Mouse (Mus musculus): ENCODE results near the gene AC124502.3. TPM values are rescaled to one million over a fixed set of nuclear protein-coding genes. Genes with fewer than 3 reads are reported as not detected.
A peak's percentile ranks its signal among the peaks of the same experiment; 100 is the strongest.
"Not testable (repeated sequence)": the region's sequence is repeated elsewhere in the genome, so short reads cannot be mapped to it uniquely, and the experiment has no call there.

Gene AC124502.3
- polyA plus RNA-seq, 1 experiment: 1.1 TPM

DNA sequence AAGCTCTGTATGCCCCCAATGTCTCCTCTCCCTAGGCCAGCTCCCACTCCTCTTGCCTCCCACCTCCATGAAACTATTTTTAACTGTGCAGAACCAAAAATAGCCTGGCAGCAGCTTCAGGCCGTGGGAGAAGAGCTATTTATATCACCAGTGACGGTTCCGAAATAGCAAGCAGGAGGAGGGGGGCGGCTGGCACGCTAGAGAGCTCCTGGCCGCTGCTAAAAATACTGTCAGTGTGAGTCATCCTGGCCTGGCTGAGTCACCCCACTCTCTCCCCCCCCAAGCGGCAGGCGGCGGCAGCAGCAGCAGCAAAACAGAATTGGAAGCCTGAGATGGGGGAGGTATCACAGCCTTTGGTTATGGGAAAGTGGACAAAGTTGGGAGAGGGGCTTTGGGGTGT is 45.8 kb upstream of the AC124502.3 start:
- H3K27me3 ChIP-seq (ENCODE audit: control insufficient read depth, insufficient read depth, low read length): no peaks in the 10 kb centered on the region; the same call in 1 of the 2 replicates
- DNase-seq: no peak
- no peaks in the 10 kb centered on the region; the same call in 1 of the 2 replicates for H3K4me1 ChIP-seq (replicated peaks; ENCODE audit: control insufficient read depth, insufficient read depth, low read length)
- H3K27ac ChIP-seq (ENCODE audit: control insufficient read depth, insufficient read depth, low read length): no peak overlapping the region
- TF ChIP-seq POLR2A (IDR thresholded peaks at IDR 0.05; ENCODE audit: control insufficient read depth, extremely low read depth, insufficient read depth, low read length, poor library complexity) (no peak), CTCF (IDR thresholded peaks at IDR 0.05; ENCODE audit: borderline replicate concordance, control insufficient read depth, extremely low read depth, insufficient read depth, low read length, poor library complexity) (no peak)
- no peak overlapping the region for H3K4me3 ChIP-seq (ENCODE audit: control insufficient read depth, insufficient read depth, low read length)
- H3K36me3 ChIP-seq (ENCODE audit: control insufficient read depth, insufficient read depth, low read length): no peaks in the 10 kb centered on the region
- WGBS: under 1% methylated on average over 9 of the region's 9 CpGs

DNA sequence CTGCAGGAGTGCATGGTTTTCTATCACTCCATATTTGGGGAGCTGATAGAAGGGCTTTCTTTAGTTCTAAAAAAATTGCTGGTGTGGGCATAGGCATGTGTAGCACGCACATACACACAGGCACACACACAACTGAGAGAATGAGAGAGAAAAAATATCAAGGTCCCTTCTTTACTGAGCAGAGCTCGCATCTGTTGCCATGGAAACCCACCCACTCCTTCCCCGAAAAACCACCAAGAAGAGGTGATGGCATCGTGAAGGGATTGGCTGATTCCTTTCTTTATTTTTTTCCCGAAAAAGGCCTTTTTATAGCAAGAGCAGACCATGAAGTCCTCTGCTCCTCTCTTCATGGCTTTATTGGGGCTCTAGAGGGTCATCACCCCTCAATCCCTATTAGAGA is 44.6 kb upstream of the AC124502.3 start:
- DNase-seq: no peak
- Histone ChIP-seq H3K27me3 (ENCODE audit: control insufficient read depth, insufficient read depth, low read length) (no peaks in the 10 kb centered on the region; the same call in 1 of the 2 replicates), H3K36me3 (ENCODE audit: control insufficient read depth, insufficient read depth, low read length) (no peaks in the 10 kb centered on the region), H3K27ac (ENCODE audit: control insufficient read depth, insufficient read depth, low read length) (no peak overlapping the region), H3K4me3 (ENCODE audit: control insufficient read depth, insufficient read depth, low read length) (no peak overlapping the region), H3K4me1 (replicated peaks; ENCODE audit: control insufficient read depth, insufficient read depth, low read length) (no peaks in the 10 kb centered on the region; the same call in 1 of the 2 replicates)
- 25% methylated on average over 5 of the region's 5 CpGs for WGBS
- TF ChIP-seq POLR2A (IDR thresholded peaks at IDR 0.05; ENCODE audit: control insufficient read depth, extremely low read depth, insufficient read depth, low read length, poor library complexity) (no peak), CTCF (IDR thresholded peaks at IDR 0.05; ENCODE audit: borderline replicate concordance, control insufficient read depth, extremely low read depth, insufficient read depth, low read length, poor library complexity) (no peak)

DNA sequence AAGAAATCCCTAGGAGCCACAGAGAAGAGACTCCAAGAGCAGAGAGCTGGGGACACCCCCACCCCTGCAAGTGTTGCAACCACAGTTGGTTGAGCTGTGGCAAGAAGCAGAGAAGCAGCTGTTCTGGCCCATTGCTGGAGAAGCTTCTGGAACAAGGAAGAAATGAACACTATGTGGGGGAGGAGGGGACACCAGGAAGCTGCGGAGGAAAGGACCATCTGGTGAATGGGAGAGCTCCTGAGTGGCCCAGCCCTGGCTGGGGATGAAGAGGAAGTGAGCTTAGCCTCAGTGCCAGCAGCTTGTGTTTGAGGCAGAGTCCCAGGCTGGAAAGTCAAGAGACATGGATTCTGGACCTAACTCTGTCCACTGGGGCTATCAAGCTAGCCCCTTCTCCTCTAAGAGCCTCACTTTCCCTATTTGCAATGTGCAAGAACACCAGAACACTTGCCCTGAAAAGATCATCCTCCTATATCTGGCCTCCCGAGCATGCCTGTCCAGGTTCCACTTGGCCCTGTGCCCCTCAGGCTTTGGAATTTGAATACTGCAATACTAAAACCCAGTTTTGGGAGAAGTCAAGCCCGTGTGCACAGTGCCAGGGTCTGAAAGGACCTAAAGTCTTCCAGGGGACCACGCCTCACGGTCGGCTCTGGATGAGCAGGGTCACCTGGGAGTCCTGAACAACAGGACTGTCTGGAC is 39.1 kb upstream of the AC124502.3 start:
- Histone ChIP-seq H3K27ac (ENCODE audit: control insufficient read depth, insufficient read depth, low read length) (no peak overlapping the region), H3K36me3 (ENCODE audit: control insufficient read depth, insufficient read depth, low read length) (no peaks in the 10 kb centered on the region), H3K27me3 (ENCODE audit: control insufficient read depth, insufficient read depth, low read length) (no peaks in the 10 kb centered on the region), H3K4me1 (replicated peaks; ENCODE audit: control insufficient read depth, insufficient read depth, low read length) (peaks cover 9% of the 10 kb centered on the region), H3K4me3 (ENCODE audit: control insufficient read depth, insufficient read depth, low read length) (no peak overlapping the region)
- WGBS: 65% methylated on average over 6 of the region's 6 CpGs
- TF ChIP-seq POLR2A (IDR thresholded peaks at IDR 0.05; ENCODE audit: control insufficient read depth, extremely low read depth, insufficient read depth, low read length, poor library complexity) (no peak), CTCF (IDR thresholded peaks at IDR 0.05; ENCODE audit: borderline replicate concordance, control insufficient read depth, extremely low read depth, insufficient read depth, low read length, poor library complexity) (no peak)
- no peak for DNase-seq

DNA sequence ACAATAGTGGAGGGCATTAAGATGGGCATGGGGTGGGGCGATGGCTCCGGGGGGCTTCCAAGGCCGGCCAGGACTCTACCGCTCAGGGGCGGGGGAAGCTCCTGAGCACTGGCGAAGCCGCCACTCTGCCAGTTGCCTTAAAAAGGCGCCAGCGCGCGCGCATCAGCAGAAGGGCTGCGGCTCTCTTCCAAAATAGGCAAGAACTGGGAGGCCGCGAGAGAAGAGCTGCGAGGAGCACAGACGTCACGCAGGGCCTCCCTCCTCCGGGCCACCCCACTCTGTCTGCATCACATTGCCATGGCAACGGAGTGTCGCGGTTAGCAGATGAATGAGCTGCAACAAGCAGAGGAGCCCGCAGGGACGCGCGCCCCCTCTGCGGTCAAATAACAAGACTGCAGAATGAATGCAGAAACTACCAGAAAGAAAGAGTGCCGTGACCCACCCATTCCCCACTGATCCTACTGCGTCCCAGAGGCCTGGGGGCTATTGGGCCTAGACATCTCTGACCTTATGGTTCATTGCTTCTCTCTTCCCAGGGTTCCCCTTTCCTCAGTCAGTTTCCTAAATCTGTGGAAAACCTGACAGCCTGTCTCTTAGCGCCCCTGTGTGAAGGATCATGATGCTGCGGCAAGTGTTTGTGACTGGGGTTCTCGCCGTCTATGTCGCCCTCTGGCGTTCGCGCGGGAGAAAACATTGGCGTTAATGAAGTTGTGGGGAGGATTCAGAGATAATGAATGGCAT is 36.9 kb upstream of the AC124502.3 start:
- Histone ChIP-seq H3K4me1 (replicated peaks; ENCODE audit: control insufficient read depth, insufficient read depth, low read length) (peaks cover 9% of the 10 kb centered on the region), H3K27ac (ENCODE audit: control insufficient read depth, insufficient read depth, low read length) (no peak overlapping the region), H3K27me3 (ENCODE audit: control insufficient read depth, insufficient read depth, low read length) (no peaks in the 10 kb centered on the region), H3K36me3 (ENCODE audit: control insufficient read depth, insufficient read depth, low read length) (no peaks in the 10 kb centered on the region), H3K4me3 (ENCODE audit: control insufficient read depth, insufficient read depth, low read length) (no peak overlapping the region)
- WGBS: 2% methylated on average over 39 of the region's 39 CpGs
- peak; percentile 79 for DNase-seq
- no peak for TF ChIP-seq POLR2A (IDR thresholded peaks at IDR 0.05; ENCODE audit: control insufficient read depth, extremely low read depth, insufficient read depth, low read length, poor library complexity)
- TF ChIP-seq CTCF (IDR thresholded peaks at IDR 0.05; ENCODE audit: borderline replicate concordance, control insufficient read depth, extremely low read depth, insufficient read depth, low read length, poor library complexity): peak; percentile 59; the same call in 1 of the 2 replicates

DNA sequence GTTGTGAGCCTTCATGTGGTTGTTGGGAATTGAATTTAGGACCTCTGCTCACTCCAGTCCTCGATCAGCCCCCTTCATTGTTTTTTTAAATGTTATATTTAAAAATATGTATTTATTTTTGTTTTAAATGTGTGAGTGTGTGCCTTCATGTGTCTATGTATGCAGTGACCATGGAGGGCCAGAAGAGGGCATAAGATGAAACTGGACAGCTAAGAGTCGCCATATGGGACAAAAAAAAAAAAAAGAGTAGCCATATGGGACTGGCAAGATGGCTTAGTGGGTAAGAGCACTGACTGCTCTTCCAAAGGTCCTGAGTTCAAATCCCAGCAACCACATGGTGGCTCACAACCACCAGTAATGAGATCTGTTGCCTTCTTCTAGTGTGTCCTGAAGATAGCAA is 35.0 kb upstream of the AC124502.3 start:
- H3K27me3 ChIP-seq (ENCODE audit: control insufficient read depth, insufficient read depth, low read length); H3K36me3 ChIP-seq (ENCODE audit: control insufficient read depth, insufficient read depth, low read length); DNase-seq; H3K4me3 ChIP-seq (ENCODE audit: control insufficient read depth, insufficient read depth, low read length); H3K27ac ChIP-seq (ENCODE audit: control insufficient read depth, insufficient read depth, low read length); H3K4me1 ChIP-seq (replicated peaks; ENCODE audit: control insufficient read depth, insufficient read depth, low read length): not testable (repeated sequence)
- WGBS: 45% methylated on average over 2 of the region's 2 CpGs

DNA sequence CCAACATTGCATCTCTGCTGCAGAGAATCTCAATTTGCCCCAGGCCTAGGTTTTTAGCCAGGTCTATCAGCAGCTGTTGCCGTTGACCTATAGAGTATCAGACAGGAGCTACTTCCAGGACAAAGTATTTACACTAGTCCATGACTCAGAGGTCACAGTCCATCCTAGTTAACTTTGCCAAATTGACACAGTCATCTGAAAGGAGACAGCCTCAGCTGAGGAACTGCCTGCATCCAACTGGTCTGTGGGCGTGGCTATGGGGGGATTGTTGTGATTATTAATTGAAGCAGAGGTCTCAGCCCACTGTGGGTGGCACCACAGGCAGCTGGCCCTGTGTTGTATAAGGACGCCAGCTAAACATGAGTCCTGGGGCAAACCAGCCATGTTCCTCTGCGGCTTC is 33.8 kb upstream of the AC124502.3 start:
- peaks cover 9% of the 10 kb centered on the region for H3K4me1 ChIP-seq (replicated peaks; ENCODE audit: control insufficient read depth, insufficient read depth, low read length)
- H3K36me3 ChIP-seq (ENCODE audit: control insufficient read depth, insufficient read depth, low read length): no peaks in the 10 kb centered on the region
- DNase-seq: no peak
- H3K27me3 ChIP-seq (ENCODE audit: control insufficient read depth, insufficient read depth, low read length): no peaks in the 10 kb centered on the region
- WGBS: 78% methylated on average over 4 of the region's 4 CpGs
- H3K27ac ChIP-seq (ENCODE audit: control insufficient read depth, insufficient read depth, low read length): no peak overlapping the region
- TF ChIP-seq CTCF (IDR thresholded peaks at IDR 0.05; ENCODE audit: borderline replicate concordance, control insufficient read depth, extremely low read depth, insufficient read depth, low read length, poor library complexity) (no peak), POLR2A (IDR thresholded peaks at IDR 0.05; ENCODE audit: control insufficient read depth, extremely low read depth, insufficient read depth, low read length, poor library complexity) (no peak)
- no peak overlapping the region for H3K4me3 ChIP-seq (ENCODE audit: control insufficient read depth, insufficient read depth, low read length)

All from thymus, adult 2 months (tissue).